Mouse (Mus musculus) splenic B cell, adult 2 months (primary cell): ENCODE measurements around the gene Fance.
"Not testable (repeated sequence)": the region's sequence is repeated elsewhere in the genome, so short reads cannot be mapped to it uniquely, and the experiment has no call there.

Experiments
- DNase-seq: peaks from one replicate; pipeline ENCODE4 v3.0.0-alpha.2; 2011; ENCODE audit warnings: low read depth, low spot score
- H3K27me3 ChIP-seq: 2 replicates; pipeline ENCODE4 v1.6.1; 2012; ENCODE audit warnings: mild to moderate bottlenecking, low read length, moderate library complexity, mixed read lengths; ENCODE audit not compliant: control insufficient read depth, poor library complexity, insufficient read depth, severe bottlenecking
- H3K36me3 ChIP-seq: 2 replicates; pipeline ENCODE4 v1.6.1; 2012; ENCODE audit warnings: mild to moderate bottlenecking, low read length, moderate library complexity, mixed read lengths; ENCODE audit not compliant: control insufficient read depth, poor library complexity, insufficient read depth, severe bottlenecking

Gene Fance

DNA sequence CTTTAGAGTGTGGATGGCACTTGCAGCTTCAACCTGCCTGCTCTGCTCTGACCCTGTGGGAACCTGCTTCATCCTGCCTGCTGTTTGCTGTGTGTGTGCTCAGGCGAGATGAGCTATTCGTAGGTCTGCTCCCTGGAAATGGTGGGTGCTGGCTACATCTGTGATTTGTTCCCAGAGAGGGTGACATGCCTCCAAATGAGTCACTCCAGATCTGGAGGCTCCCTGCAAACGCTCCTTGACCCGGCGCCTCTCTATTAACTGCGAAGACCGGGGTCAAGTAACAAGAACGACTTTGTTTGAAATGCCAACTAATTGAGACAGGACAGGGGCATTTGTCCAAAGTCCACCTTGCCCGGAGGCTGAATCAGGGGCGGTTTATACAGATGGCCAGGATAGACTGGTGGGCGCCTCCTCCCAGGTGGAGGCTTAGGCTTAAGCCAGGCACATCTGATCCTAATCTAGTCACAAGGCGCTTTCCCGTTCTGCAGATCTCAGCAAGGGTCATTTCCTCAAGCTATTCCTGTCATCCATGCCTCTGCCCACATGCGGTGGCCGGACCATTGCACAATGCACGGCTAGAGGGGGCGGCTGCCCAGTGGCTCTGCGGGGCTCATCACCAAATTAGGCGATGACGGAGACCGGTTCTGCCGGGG is 14.5 kb downstream of the Fance start:
- no peak for DNase-seq
- Histone ChIP-seq H3K36me3 (peaks cover 2% of the 10 kb centered on the region), H3K27me3 (no peaks in the 10 kb centered on the region)

GRCm38 (mm10) chr17:28328366-28328928 is 15.1 kb downstream of the Fance start, which contains the start of gene Rpl10a:
Rpl10a (plus strand) TSS chr17:28328471.
- DNase-seq, result peak; percentile 98
- Histone ChIP-seq H3K27me3 (no peaks in the 10 kb centered on the region), H3K36me3 (peaks cover 2% of the 10 kb centered on the region)

DNA sequence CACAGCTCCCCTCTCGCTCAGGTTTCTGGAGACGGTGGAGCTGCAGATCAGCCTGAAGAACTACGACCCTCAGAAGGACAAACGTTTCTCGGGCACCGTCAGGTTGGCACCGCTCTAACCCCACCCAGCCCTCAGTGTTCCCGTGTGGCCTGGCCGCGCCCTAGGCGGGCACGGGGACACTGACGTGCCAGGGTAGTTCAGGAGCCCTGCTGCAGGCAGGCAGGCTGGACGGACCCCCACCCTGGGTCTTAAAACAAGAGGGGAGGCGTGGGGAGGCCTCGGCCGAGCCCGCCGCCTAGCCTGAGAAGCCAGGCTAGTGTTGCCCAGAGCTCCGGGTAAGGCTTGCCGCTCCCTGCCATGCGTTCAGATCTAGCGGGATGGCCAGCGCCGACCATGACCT is 15.6 kb downstream of the Fance start:
- H3K27me3 ChIP-seq, result no peaks in the 10 kb centered on the region
- H3K36me3 ChIP-seq, result peaks cover 2% of the 10 kb centered on the region
- DNase-seq, result no peak

GRCm38 (mm10) chr17:28329503-28330231 is 16.3 kb downstream of the Fance start:
- peaks cover 2% of the 10 kb centered on the region; the same call in 1 of the 2 replicates for H3K36me3 ChIP-seq
- no peak for DNase-seq
- no peaks in the 10 kb centered on the region for H3K27me3 ChIP-seq

- H3K27me3 ChIP-seq, result no peaks in the 10 kb centered on the region
- no peak for DNase-seq
- peaks cover 2% of the 10 kb centered on the region; the same call in 1 of the 2 replicates for H3K36me3 ChIP-seq
Observed at GRCm38 (mm10) chr17:28330232-28330546, 16.9 kb downstream of the Fance start.

GRCm38 (mm10) chr17:28330590-28330989 is 17.3 kb downstream of the Fance start:
- not testable (repeated sequence) for H3K36me3 ChIP-seq, H3K27me3 ChIP-seq, DNase-seq

GRCm38 (mm10) chr17:28331241-28332112 is 18.2 kb downstream of the Fance start:
- Histone ChIP-seq H3K27me3 (no peaks in the 10 kb centered on the region), H3K36me3 (0 out of 2 replicates have a peak, but pooled peaks cover 2% of the 10 kb centered on the region)
- DNase-seq, result no peak

GRCm38 (mm10) chr17:28332113-28332914 is 19.0 kb downstream of the Fance start:
- DNase-seq, result no peak
- 0 out of 2 replicates have a peak, but pooled peaks cover 2% of the 10 kb centered on the region for H3K36me3 ChIP-seq
- no peaks in the 10 kb centered on the region for H3K27me3 ChIP-seq

GRCm38 (mm10) chr17:28332915-28333546 is 19.7 kb downstream of the Fance start:
- Histone ChIP-seq H3K36me3 (0 out of 2 replicates have a peak, but pooled peaks cover 2% of the 10 kb centered on the region), H3K27me3 (no peaks in the 10 kb centered on the region)
- DNase-seq, result no peak

DNA sequence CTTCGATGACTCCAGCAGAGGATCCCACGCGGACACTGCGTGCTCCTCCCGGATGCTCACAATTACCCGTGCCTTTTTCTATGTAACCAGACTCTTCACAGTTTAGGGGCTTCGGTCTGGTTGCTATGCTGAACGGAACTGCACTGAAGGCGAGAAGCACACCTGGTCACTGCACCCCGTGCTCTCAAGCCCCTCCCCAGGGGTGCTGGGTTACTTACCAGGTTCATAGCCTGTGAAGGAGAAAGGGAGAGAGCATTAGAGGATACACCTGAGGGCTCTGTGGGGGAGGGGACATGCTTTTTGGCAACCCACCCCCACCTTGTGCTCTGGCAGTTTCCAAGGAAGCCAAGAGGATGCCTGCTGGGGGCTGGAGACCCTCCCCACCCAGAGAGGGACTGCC is 21.9 kb downstream of the Fance start:
- DNase-seq, result no peak

GRCm38 (mm10) chr17:28337547-28337946 is 24.2 kb downstream of the Fance start:
- DNase-seq, result no peak
- Histone ChIP-seq H3K36me3 (no peaks in the 10 kb centered on the region), H3K27me3 (no peaks in the 10 kb centered on the region)

More for the DNA sequence above, 21.9 kb downstream of the Fance start:
- no peaks in the 10 kb centered on the region for H3K27me3 ChIP-seq
- H3K36me3 ChIP-seq, result no peaks in the 10 kb centered on the region

GRCm38 (mm10) chr17:28340578-28340977 is 27.3 kb downstream of the Fance start:
- Histone ChIP-seq H3K27me3 (no peaks in the 10 kb centered on the region), H3K36me3 (no peaks in the 10 kb centered on the region)
- no peak for DNase-seq

- Histone ChIP-seq H3K27me3 (no peaks in the 10 kb centered on the region), H3K36me3 (no peaks in the 10 kb centered on the region)
- peak; percentile 50 for DNase-seq
Observed at GRCm38 (mm10) chr17:28341091-28341490, 27.8 kb downstream of the Fance start.
